Mouse (Mus musculus): ENCODE results near the gene Nr1h3.

GRCm38 (mm10) chr2:91190501-91190900, 12.1 kb downstream of the Nr1h3 start:
- no peak for TF ChIP-seq MAX (IDR thresholded peaks at IDR 0.05; ENCODE audit: low read length)
- TF ChIP-seq CTCF (conservative IDR thresholded peaks at IDR 0.05 in 1 of 2, IDR thresholded peaks at IDR 0.05 in 1 of 2; ENCODE audit: low read depth in 2 of 2, low read length in 2 of 2), result no peak
- TF ChIP-seq MAZ (IDR thresholded peaks at IDR 0.05; ENCODE audit: low read depth, low read length), result no peak
- TF ChIP-seq POLR2AphosphoS2 (IDR thresholded peaks at IDR 0.05; ENCODE audit: low read depth, low read length), result no peak
- no peak for TF ChIP-seq POLR2A (IDR thresholded peaks at IDR 0.05; ENCODE audit: low read depth, low read length)
- TF ChIP-seq ZC3H11A (IDR thresholded peaks at IDR 0.05; ENCODE audit: low read depth, low read length), result no peak
- TF ChIP-seq EP300 (IDR thresholded peaks at IDR 0.05; ENCODE audit: low read length), result no peak
- TF ChIP-seq HCFC1 (IDR thresholded peaks at IDR 0.05; ENCODE audit: low read depth, low read length), result no peak
